In genomic region chr4:106562837-106563790, GRCm38 (mm10) we compare ENCODE assay signal across 9 mouse cellular contexts. TPM values are rescaled to one million over a fixed set of nuclear protein-coding genes. Genes with fewer than 3 reads are reported as not detected.
A peak's percentile ranks its signal among the peaks of the same experiment; 100 is the strongest.
DNase-seq lines count a peak whose midpoint lies in the region; ATAC-seq lines count a peak whose summit lies in the region.
"Had no signal": no experiment of that assay in that cellular context is flagged by ENCODE, and none has a peak within 500 bp of the region (broad histone marks: within the 10 kb centered on the region; RNA-seq: fewer than 3 reads in every experiment).

No protein-coding gene starts in this region.

- peaks cover 10% of the 10 kb centered on the region; the same call in 1 of the 2 replicates for H3K36me3 ChIP-seq in heart, embryonic 16.5 days (ENCODE audit: control insufficient read depth, insufficient read depth)
- H3K36me3 ChIP-seq in limb, embryonic 12.5 days = peaks cover 49% of the 10 kb centered on the region
- H3K36me3 ChIP-seq in neural tube, embryonic 14.5 days (ENCODE audit: control insufficient read depth, insufficient read depth, low read length) = peaks cover 18% of the 10 kb centered on the region; the same call in 1 of the 2 replicates

- H3K4me3 ChIP-seq in heart, embryonic 16.5 days (ENCODE audit: low read length) = no peak overlapping the region
- peak overlapping the region; percentile 93 for H3K4me3 ChIP-seq in limb, embryonic 12.5 days (replicated peaks)
- H3K4me3 ChIP-seq in neural tube, embryonic 14.5 days (ENCODE audit: low read depth, low read length) = peak overlapping the region; percentile 71

- peak overlapping the region; percentile 40; the same call in 1 of the 2 replicates for H3K9ac ChIP-seq in heart, embryonic 16.5 days (ENCODE audit: low read length)
- peak overlapping the region; percentile 73; the same call in 1 of the 2 replicates for H3K9ac ChIP-seq in limb, embryonic 12.5 days (replicated peaks)
- 0 out of 2 replicates have a peak overlapping the region, but pooled peaks have one; percentile 8 for H3K9ac ChIP-seq in neural tube, embryonic 14.5 days (replicated peaks; ENCODE audit: low read depth, low read length)

- no peaks in the 10 kb centered on the region for H3K9me3 ChIP-seq in heart, embryonic 16.5 days (replicated peaks; ENCODE audit: control insufficient read depth, low read length)
- no peaks in the 10 kb centered on the region for H3K9me3 ChIP-seq in limb, embryonic 12.5 days
- H3K9me3 ChIP-seq in neural tube, embryonic 14.5 days (ENCODE audit: control insufficient read depth, low read length) = no peaks in the 10 kb centered on the region

- no peaks in the 10 kb centered on the region for H3K27me3 ChIP-seq in heart, embryonic 16.5 days (ENCODE audit: control insufficient read depth, insufficient read depth, low read length)
- no peaks in the 10 kb centered on the region for H3K27me3 ChIP-seq in limb, embryonic 12.5 days
- peaks cover 3% of the 10 kb centered on the region; the same call in 1 of the 2 replicates for H3K27me3 ChIP-seq in neural tube, embryonic 14.5 days (ENCODE audit: control insufficient read depth, insufficient read depth, low read length)

- intact Hi-C loops in gastrocnemius, postnatal 36 days (cut with DNase I) = no loop called here

- peak overlapping the region; percentile 93 for H3K4me2 ChIP-seq in heart, embryonic 16.5 days (ENCODE audit: low read depth, low read length)
- peak overlapping the region; percentile 91 for H3K4me2 ChIP-seq in limb, embryonic 12.5 days
- H3K4me2 ChIP-seq in neural tube, embryonic 14.5 days (ENCODE audit: low read depth, low read length) = peak overlapping the region; percentile 64

- H3K27ac ChIP-seq in heart, embryonic 16.5 days (ENCODE audit: low read length) = no peak overlapping the region
- no peak overlapping the region for H3K27ac ChIP-seq in limb, embryonic 12.5 days
- no peak overlapping the region for H3K27ac ChIP-seq in neural tube, embryonic 14.5 days (ENCODE audit: low read depth, low read length)
- H3K27ac ChIP-seq: macrophage had no signal

- DNase-seq in heart, adult 11 months = no peak
- no peak for DNase-seq in gastrocnemius, postnatal 36 days
- no peak for DNase-seq in spleen, adult 18-20 months
- DNase-seq in layer of hippocampus, postnatal 14 days (ENCODE audit: low spot score in 2 of 2) = no peak

- no peak for ATAC-seq in heart, embryonic 16.5 days (replicated peaks; ENCODE audit: extremely low read depth, insufficient read depth, low FRiP score)
- peak; percentile 77 to 78 for ATAC-seq in hematopoietic stem cell, adult 5-6 weeks (replicated peaks in 1 of 2; ENCODE audit: insufficient read depth in 1 of 2, low FRiP score in 2 of 2, low TSS enrichment in 1 of 2, low read depth in 1 of 2, poor library complexity in 2 of 2, severe bottlenecking in 2 of 2)
- ATAC-seq in limb, embryonic 12.5 days (ENCODE audit: insufficient number of reproducible peaks, insufficient read depth, low FRiP score, low TSS enrichment, low read depth) = no peak
- no peak for ATAC-seq in neural tube, embryonic 14.5 days (ENCODE audit: low read depth)

- peaks cover 20% of the 10 kb centered on the region for H3K4me1 ChIP-seq in heart, embryonic 16.5 days (ENCODE audit: control insufficient read depth, insufficient read depth, low read length)
- peaks cover 32% of the 10 kb centered on the region for H3K4me1 ChIP-seq in limb, embryonic 12.5 days (replicated peaks)
- H3K4me1 ChIP-seq in neural tube, embryonic 14.5 days (ENCODE audit: control insufficient read depth, insufficient read depth, low read length) = peaks cover 26% of the 10 kb centered on the region

- 54% methylated on average over 9 of the region's 9 CpGs for WGBS in heart, embryonic 16.5 days
- 73% methylated on average over 9 of the region's 9 CpGs for WGBS in limb, embryonic 12.5 days
- WGBS in neural tube, embryonic 14.5 days = 57% methylated on average over 9 of the region's 9 CpGs

RNA-seq across cellular contexts. Expression of gene Dhcr24, which starts 2.3 kb away (rescaled TPM):
- 1.7 and 1.9 TPM in 2 replicates for polyA plus RNA-seq in heart, embryonic 16.5 days (2015; fragmentation: Nextera tagmentation; extraction: Ambion mirVana)
- 10.6 and 14.8 TPM in 2 replicates for total RNA-seq in hematopoietic stem cell, adult 5-6 weeks (2017)
- polyA plus RNA-seq in limb, embryonic 12.5 days (2016; fragmentation: Nextera tagmentation; extraction: Ambion mirVana) = 6.3 and 6.6 TPM in 2 replicates
- polyA plus RNA-seq in neural tube, embryonic 14.5 days (2014; fragmentation: Nextera tagmentation; extraction: Ambion mirVana) = 24.0 and 24.3 TPM in 2 replicates
- total RNA-seq in gastrocnemius, postnatal 36 days (2021) = 1 to 10 TPM; 1.5 to 2.3 TPM
- 100 to 1,000 TPM in 1 of 2 experiments, 10 to 100 TPM in 1; 93.8 to 106 TPM for total RNA-seq in layer of hippocampus, postnatal 14 days (2021)

RNA-seq across cellular contexts. Expression of gene Lexm, which starts 53.9 kb away (rescaled TPM):
- not detected in 2 replicates for polyA plus RNA-seq in heart, embryonic 16.5 days (2015; fragmentation: Nextera tagmentation; extraction: Ambion mirVana)
- not detected in 2 replicates for total RNA-seq in hematopoietic stem cell, adult 5-6 weeks (2017)
- polyA plus RNA-seq in limb, embryonic 12.5 days (2016; fragmentation: Nextera tagmentation; extraction: Ambion mirVana) = 0.24 and 0.73 TPM in 2 replicates
- polyA plus RNA-seq in neural tube, embryonic 14.5 days (2014; fragmentation: Nextera tagmentation; extraction: Ambion mirVana) = not detected in 2 replicates
- total RNA-seq in gastrocnemius, postnatal 36 days (2021) = not detected
- total RNA-seq in layer of hippocampus, postnatal 14 days (2021) = not detected
- polyA plus RNA-seq: macrophage had no signal

RNA-seq across cellular contexts. Expression of gene Ttc22, which starts 59.1 kb away (rescaled TPM):
- 0.50 and 0.55 TPM in 2 replicates for polyA plus RNA-seq in heart, embryonic 16.5 days (2015; fragmentation: Nextera tagmentation; extraction: Ambion mirVana)
- total RNA-seq in hematopoietic stem cell, adult 5-6 weeks (2017) = not detected in 2 replicates
- polyA plus RNA-seq in limb, embryonic 12.5 days (2016; fragmentation: Nextera tagmentation; extraction: Ambion mirVana) = 0.31 and 0.33 TPM in 2 replicates
- 1.7 and 3.0 TPM in 2 replicates for polyA plus RNA-seq in neural tube, embryonic 14.5 days (2014; fragmentation: Nextera tagmentation; extraction: Ambion mirVana)
- not detected for total RNA-seq in gastrocnemius, postnatal 36 days (2021)
- under 1 TPM; 0.91 to 0.94 TPM for total RNA-seq in layer of hippocampus, postnatal 14 days (2021)
- polyA plus RNA-seq: macrophage had no signal

Comparison
In these comparisons a context has a peak if more than half of its experiments do, and no peak if none do; other contexts are left out.
1. ATAC-seq: peak in hematopoietic stem cell, adult 5-6 weeks (2 of 2); none in heart, embryonic 16.5 days (single experiment), limb, embryonic 12.5 days (single experiment) and neural tube, embryonic 14.5 days (single experiment).
2. H3K9ac ChIP-seq: peak in every context shown above with its lines; median percentile 73 in limb, embryonic 12.5 days; 40 in heart, embryonic 16.5 days; 8 in neural tube, embryonic 14.5 days.
3. Peak in every context shown above with its lines, with median percentiles within 50 percentile points of each other: H3K4me2 ChIP-seq.